Mouse (Mus musculus) megakaryocyte, embryonic 14.5 days (primary cell): ENCODE results near the gene Fam78a.

Experiments
- FLI1 ChIP-seq: IDR thresholded peaks from 2 replicates; pipeline ENCODE4 v1.6.1; 2012; ENCODE audit warnings: low read length, inconsistent platforms, mixed read lengths
- GATA1 ChIP-seq: IDR thresholded peaks from 3 replicates; pipeline ENCODE4 v1.6.1; 2012; ENCODE audit warnings: mixed read lengths, low read length, inconsistent platforms, borderline replicate concordance

DNA sequence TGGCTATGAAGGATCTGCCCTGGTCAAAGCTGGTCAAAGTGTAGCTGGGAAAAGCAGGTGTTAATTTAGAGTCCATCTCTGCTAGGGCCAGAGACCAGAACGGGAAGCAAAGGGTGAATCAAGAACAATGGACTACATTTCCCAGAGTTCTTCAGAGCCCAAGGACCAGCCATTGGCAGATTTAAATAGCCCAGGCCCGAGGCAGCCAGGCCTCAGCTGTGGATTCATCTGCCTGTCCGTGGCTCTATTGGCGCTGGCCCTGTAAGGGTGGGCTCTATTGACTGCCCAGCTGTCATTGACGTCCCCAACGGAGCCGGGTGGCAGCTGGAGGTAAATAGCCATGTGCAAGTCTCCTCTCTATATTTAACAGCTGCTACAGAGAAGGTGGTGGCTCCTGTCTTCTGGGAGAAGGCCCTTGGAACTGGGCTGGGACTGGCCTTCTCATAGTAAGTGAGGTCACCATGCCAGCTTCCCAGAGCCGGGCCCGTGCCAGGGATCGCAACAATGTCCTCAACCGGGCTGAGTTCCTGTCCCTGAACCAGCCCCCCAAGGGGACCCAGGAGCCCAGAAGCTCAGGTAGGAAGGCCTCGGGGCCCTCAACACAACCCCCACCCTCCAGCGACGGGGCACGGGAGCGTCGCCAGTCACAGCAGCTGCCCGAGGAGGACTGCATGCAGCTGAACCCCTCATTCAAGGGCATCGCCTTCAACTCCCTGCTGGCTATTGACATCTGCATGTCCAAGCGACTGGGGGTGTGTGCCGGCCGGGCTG, 10.9 kb upstream of the Fam78a start, which contains the start of gene Plpp7:
- no peak for TF ChIP-seq FLI1
- no peak for TF ChIP-seq GATA1
